ENCODE assay signal across 11 mouse cellular contexts in the genomic region with DNA sequence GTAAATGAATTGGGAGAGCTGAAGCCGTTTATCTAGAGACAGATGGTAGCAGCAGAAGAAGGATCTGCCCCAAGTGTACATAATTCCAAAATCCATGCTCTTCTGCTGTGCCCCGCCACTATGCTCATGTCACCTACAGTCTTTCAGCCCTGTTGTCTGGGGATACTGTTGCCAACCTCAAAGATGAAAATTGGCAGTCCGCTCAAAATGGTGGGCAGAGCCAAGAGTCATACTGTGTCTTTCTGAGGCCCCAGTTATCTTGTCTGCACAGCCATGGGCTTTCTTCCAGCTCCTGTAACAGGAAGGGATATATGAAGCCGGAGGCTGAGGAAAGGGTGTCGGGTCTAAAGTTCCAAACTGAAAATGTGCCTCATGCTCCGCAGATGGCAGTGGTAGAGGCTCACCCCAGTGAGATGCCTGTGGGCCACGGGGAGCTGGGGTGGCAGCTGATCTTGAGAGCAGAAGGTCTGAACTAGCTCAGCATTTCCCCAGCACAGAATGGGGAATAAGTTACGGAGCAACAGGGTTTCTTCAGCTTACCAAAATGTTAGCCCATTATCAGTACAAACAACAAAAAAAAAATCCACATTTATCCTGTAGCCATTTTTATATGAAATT.
DNase-seq lines count a peak whose midpoint lies in the region; ATAC-seq and TF ChIP-seq lines count a peak whose summit lies in the region.
"Had no signal": no experiment of that assay in that cellular context is flagged by ENCODE, and none has a peak within 500 bp of the region (broad histone marks: within the 10 kb centered on the region; RNA-seq: fewer than 3 reads in every experiment).

No protein-coding gene starts in this region.

- no peak for TF ChIP-seq POLR2A in brain, embryonic 14.5 days (IDR thresholded peaks at IDR 0.05; ENCODE audit: borderline replicate concordance, extremely low read depth, insufficient read depth, insufficient read length, poor library complexity, severe bottlenecking)

- DNase-seq in heart, postnatal 10 days, result peak; percentile 30 to 53
- no peak for DNase-seq in heart, postnatal 36 days
- peak; percentile 64 for DNase-seq in brain, embryonic 14.5 days (ENCODE audit: low read depth)
- peak; percentile 94 for DNase-seq in cerebellum, adult 9-11 months
- peak; percentile 15 for DNase-seq in layer of hippocampus, adult 9-10 months (ENCODE audit: low spot score)
- DNase-seq in embryonic facial prominence, embryonic 10.5 days (ENCODE audit: low spot score), result no peak
- no peak for DNase-seq in urinary bladder, adult 18-20 months (ENCODE audit: low spot score in 2 of 2)
- DNase-seq: liver; lung, postnatal 4 days; thymus, adult 18-20 months had no signal

- no peaks in the 10 kb centered on the region for H3K27me3 ChIP-seq in embryonic facial prominence, embryonic 10.5 days (replicated peaks; ENCODE audit: low read depth, poor library complexity, severe bottlenecking)

- no peak overlapping the region for H3K27ac ChIP-seq in embryonic facial prominence, embryonic 10.5 days (replicated peaks)

- ATAC-seq in megakaryocyte, adult 5-6 weeks (ENCODE audit: poor library complexity, severe bottlenecking), result no peak

- H3K4me1 ChIP-seq in embryonic facial prominence, embryonic 10.5 days, result peaks cover 4% of the 10 kb centered on the region; the same call in 1 of the 2 replicates

- TF ChIP-seq CTCF in brain, embryonic 14.5 days (IDR thresholded peaks at IDR 0.05; ENCODE audit: borderline replicate concordance, extremely low read depth, insufficient read depth, insufficient read length), result no peak

- no peak overlapping the region for H3K4me3 ChIP-seq in embryonic facial prominence, embryonic 10.5 days

- H3K36me3 ChIP-seq in embryonic facial prominence, embryonic 10.5 days (replicated peaks), result no peaks in the 10 kb centered on the region

- H3K9me3 ChIP-seq in embryonic facial prominence, embryonic 10.5 days, result no peaks in the 10 kb centered on the region

- intact Hi-C loops in heart, postnatal 10 days (cut with DNase I), result no loop called here
- intact Hi-C loops in heart, postnatal 36 days (cut with DNase I), result no loop called here

- 87% methylated on average over 8 of the region's 8 CpGs for WGBS in embryonic facial prominence, embryonic 10.5 days

Comparison
In these comparisons a context has a peak if more than half of its experiments do, and no peak if none do; other contexts are left out.
1. DNase-seq: peak in heart, postnatal 10 days (2 of 2), brain, embryonic 14.5 days (single experiment), cerebellum, adult 9-11 months (single experiment) and layer of hippocampus, adult 9-10 months (single experiment); none in heart, postnatal 36 days (0 of 2), embryonic facial prominence, embryonic 10.5 days (single experiment) and urinary bladder, adult 18-20 months (0 of 2).